Comparison of ENCODE assay signal across 31 mouse cellular contexts in the genomic region with DNA sequence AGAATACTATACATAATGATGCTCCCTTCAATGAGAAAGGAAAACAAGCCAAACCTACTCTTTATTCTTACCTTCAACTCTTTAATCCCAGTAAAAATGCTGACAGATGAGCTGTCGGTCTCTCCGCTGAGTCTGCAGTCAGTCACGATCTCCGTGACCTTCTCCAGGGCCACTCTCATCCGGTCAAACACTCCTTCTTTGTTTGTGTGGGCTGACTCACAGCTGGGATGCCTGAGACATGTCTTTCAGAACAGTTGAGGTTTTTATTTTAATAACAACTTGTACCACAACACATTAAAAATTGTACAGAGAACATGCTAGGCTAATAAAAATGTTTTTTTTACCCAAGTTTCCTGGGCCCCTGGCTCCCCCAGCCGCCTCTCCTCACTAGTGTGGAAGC. TPM values are rescaled to one million over a fixed set of nuclear protein-coding genes. Genes with fewer than 3 reads are reported as not detected.
DNase-seq lines count a peak whose midpoint lies in the region; ATAC-seq and TF ChIP-seq lines count a peak whose summit lies in the region.
"Had no signal": no experiment of that assay in that cellular context is flagged by ENCODE, and none has a peak within 500 bp of the region (broad histone marks: within the 10 kb centered on the region; RNA-seq: fewer than 3 reads in every experiment).

No protein-coding gene starts in this region.

- TF ChIP-seq CTCF in lung, postnatal 0 days (IDR thresholded peaks at IDR 0.05), result no peak

- H3K4me3 ChIP-seq in lung, postnatal 0 days (ENCODE audit: low read depth, low read length), result no peak overlapping the region
- H3K4me3 ChIP-seq: erythroblast, embryonic 14.5 days; hindbrain, embryonic 12.5 days; intestine, embryonic 15.5 days; limb, embryonic 13.5 days; lung, embryonic 15.5 days; midbrain, embryonic 13.5 days had no signal

- 67% methylated on average over 6 of the region's 6 CpGs for whole genome bisulfite sequencing in lung, postnatal 0 days

- TF ChIP-seq EP300 in lung, postnatal 0 days (IDR thresholded peaks at IDR 0.05), result no peak

- H3K9ac ChIP-seq in lung, postnatal 0 days (replicated peaks; ENCODE audit: low read depth), result no peak overlapping the region
- H3K9ac ChIP-seq: forebrain, postnatal 0 days; hindbrain, embryonic 12.5 days; intestine, embryonic 15.5 days; limb, embryonic 13.5 days; lung, embryonic 15.5 days; midbrain, embryonic 13.5 days had no signal

- no peak for ATAC-seq in lung, postnatal 0 days
- ATAC-seq: hindbrain, postnatal 0 days; intestine, embryonic 15.5 days; midbrain, embryonic 13.5 days had no signal

- H3K9me3 ChIP-seq in lung, postnatal 0 days (ENCODE audit: low read length), result no peaks in the 10 kb centered on the region
- H3K9me3 ChIP-seq: hindbrain, embryonic 12.5 days; intestine, embryonic 15.5 days; limb, embryonic 13.5 days; lung, embryonic 15.5 days; midbrain, embryonic 13.5 days had no signal

- peak; percentile 77 for DNase-seq in adrenal gland, adult 2 months
- DNase-seq in adrenal gland, postnatal 4 days (ENCODE audit: low spot score in 2 of 2), result no peak
- DNase-seq in 3134 (ENCODE audit: extremely low read depth, insufficient read length, low spot score) (peak; percentile 59), NIH3T3 (ENCODE audit: low read depth) (peak; percentile 62)
- peak; percentile 56 to 71 for DNase-seq in adrenal gland, postnatal 36 days
- DNase-seq in thymus, adult 18-20 months, result no peak
- no peak for DNase-seq in lung, postnatal 0 days (ENCODE audit: low spot score)
- DNase-seq: cerebellum, adult 2 months; cerebellum, postnatal 14 days; forebrain, postnatal 0 days; gastrocnemius, postnatal 14 days; heart, adult 11 months; heart, postnatal 36 days; kidney, adult 9 months; kidney, postnatal 10 days; layer of hippocampus, adult 9-11 months; lung, postnatal 36 days; right cerebral cortex, postnatal 25 days; spleen, adult 18-20 months; thymus, adult 2 months; thymus, postnatal 36 days had no signal

- peaks cover 4% of the 10 kb centered on the region; the same call in 1 of the 2 replicates for H3K36me3 ChIP-seq in lung, postnatal 0 days (ENCODE audit: insufficient read depth, low read length)

- H3K4me2 ChIP-seq in lung, postnatal 0 days (replicated peaks; ENCODE audit: low read depth, low read length), result no peak overlapping the region
- H3K4me2 ChIP-seq: heart, embryonic 11.5 days; hindbrain, embryonic 12.5 days; intestine, embryonic 15.5 days; limb, embryonic 13.5 days; liver, embryonic 11.5 days; lung, embryonic 15.5 days; midbrain, embryonic 13.5 days had no signal

- H3K27me3 ChIP-seq in lung, postnatal 0 days (replicated peaks; ENCODE audit: insufficient read depth, low read length), result no peaks in the 10 kb centered on the region
- H3K27me3 ChIP-seq: hindbrain, embryonic 12.5 days; intestine, embryonic 15.5 days; limb, embryonic 13.5 days; lung, embryonic 15.5 days; midbrain, embryonic 13.5 days had no signal

- H3K4me1 ChIP-seq in lung, postnatal 0 days (ENCODE audit: insufficient read depth, low read depth, low read length), result no peaks in the 10 kb centered on the region
- H3K4me1 ChIP-seq: hindbrain, embryonic 12.5 days; intestine, embryonic 15.5 days; limb, embryonic 13.5 days; midbrain, embryonic 13.5 days had no signal

- no peak overlapping the region for H3K27ac ChIP-seq in lung, postnatal 0 days (ENCODE audit: low read length)
- H3K27ac ChIP-seq: hindbrain, embryonic 12.5 days; hindbrain, postnatal 0 days; intestine, embryonic 15.5 days; limb, embryonic 13.5 days; lung, embryonic 15.5 days; midbrain, embryonic 13.5 days; stomach, postnatal 0 days had no signal

RNA-seq across cellular contexts. Expression of a gene that starts 27.3 kb away (rescaled TPM):
- total RNA-seq in adrenal gland, adult 2 months (2021), result 10 to 100 TPM; 16.7 to 24.6 TPM
- 3.1 and 7.5 TPM in 2 replicates for polyA plus RNA-seq in adrenal gland, adult 2 months (2012; rRNA removed)
- 10 to 100 TPM; 33.2 to 34.3 TPM for total RNA-seq in adrenal gland, postnatal 4 days (2021)
- 10 to 100 TPM; 24.3 to 33.9 TPM for total RNA-seq in adrenal gland, postnatal 36 days (2021)
- 15.2 and 16.1 TPM in 2 replicates for polyA plus RNA-seq in lung, postnatal 0 days (2015; fragmentation: Nextera tagmentation; extraction: Ambion mirVana)

RNA-seq across cellular contexts. Expression of a gene that starts 35.5 kb away (rescaled TPM):
- total RNA-seq in adrenal gland, adult 2 months (2021), result 10 to 100 TPM; 10.8 to 14.1 TPM
- polyA plus RNA-seq in adrenal gland, adult 2 months (2012; rRNA removed), result 2.2 and 3.6 TPM in 2 replicates
- total RNA-seq in adrenal gland, postnatal 4 days (2021), result 10 to 100 TPM; 15.1 to 16.1 TPM
- 10 to 100 TPM; 13.5 to 15.7 TPM for total RNA-seq in adrenal gland, postnatal 36 days (2021)
- 4.3 and 4.7 TPM in 2 replicates for polyA plus RNA-seq in lung, postnatal 0 days (2015; fragmentation: Nextera tagmentation; extraction: Ambion mirVana)

RNA-seq across cellular contexts. Expression of a gene that starts 35.5 kb away (rescaled TPM):
- 10 to 100 TPM; 24.6 to 26.8 TPM for total RNA-seq in adrenal gland, adult 2 months (2021)
- 8.4 and 12.5 TPM in 2 replicates for polyA plus RNA-seq in adrenal gland, adult 2 months (2012; rRNA removed)
- 10 to 100 TPM; 47.6 to 51.7 TPM for total RNA-seq in adrenal gland, postnatal 4 days (2021)
- 10 to 100 TPM; 26.9 to 33.0 TPM for total RNA-seq in adrenal gland, postnatal 36 days (2021)
- 14.3 and 16.4 TPM in 2 replicates for polyA plus RNA-seq in lung, postnatal 0 days (2015; fragmentation: Nextera tagmentation; extraction: Ambion mirVana)

Comparison
In these comparisons a context has a peak if more than half of its experiments do, and no peak if none do; other contexts are left out.
1. DNase-seq: peak in adrenal gland, adult 2 months (single experiment), 3134 (single experiment), NIH3T3 (single experiment) and adrenal gland, postnatal 36 days (2 of 2); none in adrenal gland, postnatal 4 days (0 of 2), thymus, adult 18-20 months (0 of 2) and lung, postnatal 0 days (single experiment).